Mouse (Mus musculus): Measurements from ENCODE around the gene Bbof1.

Gene Bbof1

GRCm38 (mm10) chr12:84400068-84400467 is 8.8 kb upstream of the Bbof1 start:
- no peak for DNase-seq (ENCODE audit: low read depth, low spot score)

- DNase-seq (ENCODE audit: low read depth, low spot score): no peak
Observed at GRCm38 (mm10) chr12:84400653-84401052, 8.2 kb upstream of the Bbof1 start.

DNA sequence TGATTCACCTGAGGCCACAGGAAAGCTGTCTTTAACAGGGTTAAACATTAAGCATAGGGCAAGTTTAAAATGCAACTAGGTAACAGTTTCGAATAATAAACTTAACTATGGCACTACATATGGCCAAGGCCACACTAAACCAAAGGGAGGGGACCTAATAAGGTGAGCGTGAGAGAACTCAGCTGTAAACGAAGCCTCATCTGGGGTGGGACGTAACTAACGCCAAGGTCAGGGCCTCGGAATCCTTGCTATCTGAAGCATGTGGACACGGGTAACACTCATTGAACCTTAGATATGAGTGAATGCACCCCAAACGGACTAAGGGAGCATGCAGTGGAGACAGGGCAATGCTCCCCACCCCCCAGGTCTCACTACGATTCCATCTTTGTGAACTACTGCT is 5.9 kb upstream of the Bbof1 start:
- DNase-seq (ENCODE audit: low read depth, low spot score): no peak

DNA sequence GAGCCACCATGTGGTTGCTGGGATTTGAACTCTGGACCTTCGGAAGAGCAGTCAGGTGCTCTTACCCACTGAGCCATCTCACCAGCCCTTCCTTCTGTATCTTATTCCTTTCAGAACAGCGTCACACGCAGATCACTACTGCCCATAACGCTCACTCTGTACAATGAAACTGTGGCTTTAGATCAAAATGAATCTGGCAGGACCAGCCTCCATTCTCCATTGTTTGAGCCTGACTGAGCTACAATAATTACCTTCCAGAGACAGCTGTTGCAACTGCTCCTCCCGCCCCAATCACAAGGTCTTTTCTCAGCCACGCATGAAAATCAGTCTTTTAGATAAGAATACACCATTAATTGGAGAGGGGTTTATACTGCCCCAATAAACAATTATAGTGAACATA is 4.3 kb upstream of the Bbof1 start:
- DNase-seq (ENCODE audit: low read depth, low spot score): no peak

GRCm38 (mm10) chr12:84407259-84407658 is 1.6 kb upstream of the Bbof1 start:
- peak; percentile 33 for DNase-seq (ENCODE audit: low read depth, low spot score)

DNA sequence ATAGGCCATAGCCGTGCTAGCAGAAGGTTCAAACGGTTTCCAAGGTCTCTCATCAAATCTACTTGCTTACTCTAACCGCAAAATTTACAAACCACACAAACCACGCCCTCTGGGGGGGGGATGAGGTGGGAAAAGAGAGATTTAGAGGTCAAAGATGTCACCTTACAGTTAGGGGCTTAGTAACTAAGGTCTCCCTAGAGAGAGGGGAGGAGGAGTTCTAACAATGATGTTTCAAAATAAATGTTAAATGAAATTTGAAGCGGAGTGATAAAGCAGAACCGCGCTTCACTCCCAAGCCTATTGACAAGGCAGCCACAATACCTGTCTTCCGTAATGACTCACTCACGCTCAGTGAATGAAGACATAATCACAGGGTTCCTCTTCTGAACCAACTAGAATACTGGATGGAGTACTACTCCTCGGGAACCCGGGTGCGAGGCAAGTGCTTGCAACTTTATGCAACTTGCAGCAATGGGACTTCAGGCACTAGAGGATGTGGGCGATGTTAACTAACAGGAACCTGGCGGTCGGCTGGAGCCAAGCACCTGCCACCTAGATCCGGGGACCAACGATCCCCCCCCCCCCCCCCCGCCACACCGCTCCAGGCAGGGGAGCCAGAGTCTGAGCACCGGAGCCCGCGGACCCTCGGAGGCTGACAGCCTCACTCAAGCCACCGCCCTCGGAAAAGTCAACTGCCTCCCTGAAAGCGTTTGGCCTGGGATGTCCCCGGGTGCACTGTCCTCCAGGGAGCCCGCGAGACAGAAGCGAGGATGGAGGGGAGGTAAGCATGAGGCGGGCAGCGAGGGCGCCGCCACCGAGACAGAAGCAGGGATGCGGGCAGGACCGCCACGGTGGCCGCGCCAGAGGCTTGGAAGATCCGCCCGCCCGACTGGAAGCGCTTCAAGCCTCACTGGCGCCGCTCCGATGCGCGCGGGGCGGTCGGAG is 725 bp upstream of the Bbof1 start:
- DNase-seq (ENCODE audit: low read depth, low spot score): peak; percentile 79

GRCm38 (mm10) chr12:84416834-84417604 is 8.1 kb downstream of the Bbof1 start, which contains the start of gene Rnf113a2:
Gene Rnf113a2, plus strand, starts transcription at chr12:84417196.
- peak; percentile 98 for DNase-seq (ENCODE audit: low read depth, low spot score)

DNA sequence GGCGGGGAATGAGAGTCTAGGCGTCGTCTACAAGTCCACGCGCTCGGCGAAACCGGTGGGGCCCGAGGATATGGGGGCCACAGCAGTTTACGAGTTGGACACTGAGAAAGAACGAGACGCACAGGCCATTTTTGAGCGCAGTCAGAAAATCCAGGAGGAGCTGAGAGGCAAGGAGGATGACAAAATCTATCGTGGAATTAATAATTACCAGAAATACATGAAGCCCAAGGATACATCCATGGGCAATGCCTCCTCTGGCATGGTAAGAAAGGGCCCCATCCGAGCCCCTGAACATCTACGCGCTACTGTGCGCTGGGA is 8.7 kb downstream of the Bbof1 start:
- DNase-seq (ENCODE audit: low read depth, low spot score): no peak

GRCm38 (mm10) chr12:84423990-84424389 is 15.1 kb downstream of the Bbof1 start:
- no peak for DNase-seq (ENCODE audit: low read depth, low spot score)

GRCm38 (mm10) chr12:84429825-84430224 is 21.0 kb downstream of the Bbof1 start:
- DNase-seq (ENCODE audit: low read depth, low spot score): no peak

DNA sequence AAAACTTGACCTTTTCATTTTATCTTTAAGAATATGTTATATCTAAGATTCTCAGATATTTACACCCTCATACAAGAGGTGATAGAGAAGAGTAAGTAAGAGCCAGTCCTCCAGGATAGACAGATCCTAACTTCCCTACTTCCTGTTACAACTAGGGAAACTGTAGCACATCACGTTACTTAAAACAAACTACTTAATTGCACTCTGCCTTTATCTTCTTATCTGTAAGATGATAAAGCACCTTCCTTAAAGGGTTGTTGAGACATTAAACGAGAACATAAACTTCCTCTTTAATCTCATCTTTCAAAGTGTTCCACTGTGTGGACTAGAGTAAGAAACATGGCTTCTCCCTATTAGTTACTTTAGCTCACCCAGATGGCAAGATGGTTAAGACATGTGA is 29.8 kb downstream of the Bbof1 start:
- no peak for DNase-seq (ENCODE audit: low read depth, low spot score)

GRCm38 (mm10) chr12:84442526-84442925 is 33.7 kb downstream of the Bbof1 start:
- DNase-seq (ENCODE audit: low read depth, low spot score): no peak

- no peak for DNase-seq (ENCODE audit: low read depth, low spot score)
Observed at GRCm38 (mm10) chr12:84447386-84447785, 38.5 kb downstream of the Bbof1 start.

- DNase-seq (ENCODE audit: low read depth, low spot score): no peak
Observed at GRCm38 (mm10) chr12:84448181-84448580, 39.3 kb downstream of the Bbof1 start.

- peak; percentile 7 for DNase-seq (ENCODE audit: low read depth, low spot score)
Observed at GRCm38 (mm10) chr12:84449887-84450286, 41.0 kb downstream of the Bbof1 start.

GRCm38 (mm10) chr12:84450351-84450717 is 41.5 kb downstream of the Bbof1 start:
- DNase-seq (ENCODE audit: low read depth, low spot score): no peak

GRCm38 (mm10) chr12:84450718-84451646 is 42.1 kb downstream of the Bbof1 start, which contains the start of the genes Aldh6a1 and Lin52:
Gene Aldh6a1, minus strand, starts transcription at chr12:84451004.
Gene Lin52, plus strand, starts transcription at chr12:84451422.
- DNase-seq (ENCODE audit: low read depth, low spot score): peak; percentile 98

- peak; percentile 42 for DNase-seq (ENCODE audit: low read depth, low spot score)
Observed at GRCm38 (mm10) chr12:84451801-84452200, 42.9 kb downstream of the Bbof1 start.

DNA sequence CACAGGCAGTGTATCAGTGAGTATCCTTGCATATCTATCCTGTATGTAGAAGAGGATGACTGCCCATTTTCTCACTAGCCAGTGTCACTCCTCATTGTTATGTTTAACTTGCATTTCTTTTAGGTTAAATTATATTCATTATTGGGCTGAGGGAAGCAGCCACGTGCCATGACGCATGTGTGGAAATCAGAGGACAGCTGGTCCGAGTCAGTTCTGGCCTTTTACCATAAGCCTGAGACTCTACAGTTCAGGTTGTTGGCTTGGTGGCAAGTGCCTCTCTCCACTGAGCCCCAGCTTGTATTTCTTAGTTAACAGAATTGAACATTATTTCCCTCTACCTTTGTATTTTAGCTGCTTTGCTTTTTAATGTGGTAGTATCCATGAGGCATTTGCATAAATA is 48.0 kb downstream of the Bbof1 start:
- no peak for DNase-seq (ENCODE audit: low read depth, low spot score)

DNA sequence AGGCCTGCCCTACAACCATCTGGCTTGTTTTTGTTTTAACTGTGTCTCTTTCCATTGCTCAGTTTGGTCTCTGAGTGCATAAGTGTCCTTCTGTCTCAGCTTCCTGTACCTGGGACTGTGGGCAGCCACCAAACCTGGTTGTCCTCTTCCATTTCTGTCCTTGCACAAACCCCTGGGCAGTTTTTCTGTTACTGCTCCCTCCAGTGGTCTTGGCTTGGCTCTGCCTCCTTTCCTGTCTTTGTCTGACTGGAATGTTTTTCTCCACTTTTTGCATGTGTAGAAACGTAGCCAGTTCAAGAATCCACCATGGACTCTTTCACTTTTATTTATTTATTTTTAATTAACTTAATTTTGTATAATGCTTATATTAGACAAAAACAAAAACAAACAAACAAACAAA is 51.0 kb downstream of the Bbof1 start:
- DNase-seq (ENCODE audit: low read depth, low spot score): no peak

- no peak for DNase-seq (ENCODE audit: low read depth, low spot score)
Observed at GRCm38 (mm10) chr12:84461416-84461815, 52.5 kb downstream of the Bbof1 start.

- no peak for DNase-seq (ENCODE audit: low read depth, low spot score)
Observed at GRCm38 (mm10) chr12:84462856-84463255, 54.0 kb downstream of the Bbof1 start.

All from CD4-positive, CD25-positive, alpha-beta regulatory T cell, adult 2 months (primary cell).